Mouse (Mus musculus) liver, adult (tissue): ENCODE data around the gene Fkbpl.
A peak's percentile ranks its signal among the peaks of the same experiment; 100 is the strongest.

Experiments
- GATA4 ChIP-seq: IDR thresholded peaks from 2 replicates; pipeline ENCODE4 v1.6.1; 2014; ENCODE audit warnings: mild to moderate bottlenecking, low read length; ENCODE audit not compliant: insufficient replicate concordance

Gene Fkbpl

DNA sequence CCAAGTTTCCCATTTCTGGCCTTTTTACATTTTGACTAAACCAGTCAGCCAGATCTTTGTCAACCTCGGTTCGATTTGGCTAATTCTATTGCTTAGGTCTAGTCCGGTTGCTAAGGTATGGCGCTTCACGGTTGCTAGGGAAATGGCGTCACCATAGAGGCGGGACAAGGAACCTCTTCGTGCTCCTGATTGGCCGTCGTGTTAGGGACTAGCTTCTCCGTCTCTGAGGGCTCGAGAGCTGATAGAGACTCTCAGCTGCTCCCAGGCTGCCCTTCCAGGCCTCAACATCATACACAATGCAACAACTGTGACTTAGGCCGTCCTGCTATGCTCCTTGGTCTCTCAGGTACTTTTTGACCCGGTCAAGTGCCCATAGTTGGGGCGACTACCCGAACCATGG, at the start of gene Fkbpl:
Gene Fkbpl (plus strand): TSS at position 157 of the 400 bp plus-strand sequence.
- no peak for TF ChIP-seq GATA4

DNA sequence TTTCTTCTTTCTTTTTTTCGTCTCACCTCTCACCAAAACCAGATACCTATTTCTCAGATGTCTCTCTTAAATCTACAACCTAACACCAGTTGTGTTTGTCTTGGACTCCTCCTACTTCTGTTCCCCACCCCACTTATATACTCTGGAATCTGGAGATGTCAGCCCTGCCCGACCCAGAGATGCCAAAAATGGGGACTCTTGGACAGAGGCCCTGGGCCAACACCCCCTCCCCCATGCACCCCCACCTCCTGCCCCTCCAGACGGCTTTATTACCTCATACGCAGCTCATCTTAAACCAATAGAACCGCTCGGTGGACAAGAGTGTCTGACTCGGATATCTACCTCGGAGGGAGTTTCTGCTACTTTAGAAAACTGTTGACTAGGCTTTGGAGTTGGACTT, 48.5 kb upstream of the Fkbpl start:
- TF ChIP-seq GATA4 = no peak

DNA sequence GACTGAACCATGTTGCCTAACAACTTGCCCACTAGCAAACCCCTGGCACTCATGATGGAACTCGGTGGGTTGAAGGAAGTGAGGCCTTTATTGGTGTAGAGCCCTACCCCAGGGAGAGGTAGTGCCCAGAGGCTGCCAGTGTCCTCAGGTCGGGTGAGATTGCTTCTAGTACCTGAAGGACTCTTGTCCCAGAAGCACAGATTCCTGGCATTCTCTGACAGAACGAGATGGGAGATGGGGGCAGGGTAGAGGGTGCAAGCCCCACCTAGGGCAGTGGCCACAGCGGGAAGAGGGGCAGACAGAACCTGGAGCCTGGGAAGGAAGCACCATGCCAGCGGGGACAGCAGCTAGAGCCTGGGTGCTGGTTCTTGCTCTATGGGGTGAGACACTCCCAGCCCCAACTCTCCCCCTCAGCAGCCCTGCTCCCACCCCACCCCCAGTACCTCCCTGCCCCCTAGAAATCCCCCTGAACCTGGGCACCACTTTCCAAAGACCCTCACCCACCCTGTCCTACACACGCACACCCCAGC, 46.9 kb upstream of the Fkbpl start, which contains the start of gene Ager:
Gene Ager (plus strand): TSS at position 297 of the 530 bp plus-strand sequence.
- TF ChIP-seq GATA4 = no peak

DNA sequence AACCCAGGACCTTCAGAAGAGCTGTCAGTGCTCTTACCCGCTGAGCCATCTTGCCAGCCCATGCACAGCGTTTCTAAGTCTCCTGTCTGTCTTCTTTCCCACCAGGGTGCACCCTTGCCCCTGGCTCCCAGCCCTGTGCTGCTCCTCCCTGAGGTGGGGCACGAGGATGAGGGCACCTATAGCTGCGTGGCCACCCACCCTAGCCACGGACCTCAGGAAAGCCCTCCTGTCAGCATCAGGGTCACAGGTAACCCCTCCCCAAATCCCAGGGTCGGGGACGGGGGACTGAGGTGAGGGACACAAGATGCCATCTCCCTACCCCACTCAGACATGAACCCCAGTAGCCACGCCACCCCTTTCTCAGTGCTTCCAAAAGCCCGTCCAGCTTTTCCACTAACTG, 44.7 kb upstream of the Fkbpl start:
- TF ChIP-seq GATA4 = no peak

DNA sequence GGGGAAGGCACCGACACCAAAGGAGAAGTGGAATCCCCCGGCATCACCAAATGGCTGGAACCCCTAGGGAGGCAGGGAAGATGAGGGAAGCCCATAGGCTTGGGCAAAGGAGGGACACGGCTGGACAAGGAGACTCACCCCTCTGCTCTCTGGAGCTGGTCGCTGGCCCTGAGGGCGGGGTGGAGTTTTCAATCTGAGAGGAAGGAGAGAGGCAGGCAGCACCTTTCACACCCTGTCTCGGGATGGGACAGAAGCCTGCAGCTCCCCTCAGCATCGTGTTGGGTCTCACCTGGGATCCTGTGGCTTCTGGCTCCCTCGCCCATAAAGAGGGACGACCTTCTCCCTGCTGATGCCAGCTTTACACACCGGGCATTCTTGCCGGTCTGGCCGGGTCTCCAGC, 42.8 kb upstream of the Fkbpl start:
- no peak for TF ChIP-seq GATA4

DNA sequence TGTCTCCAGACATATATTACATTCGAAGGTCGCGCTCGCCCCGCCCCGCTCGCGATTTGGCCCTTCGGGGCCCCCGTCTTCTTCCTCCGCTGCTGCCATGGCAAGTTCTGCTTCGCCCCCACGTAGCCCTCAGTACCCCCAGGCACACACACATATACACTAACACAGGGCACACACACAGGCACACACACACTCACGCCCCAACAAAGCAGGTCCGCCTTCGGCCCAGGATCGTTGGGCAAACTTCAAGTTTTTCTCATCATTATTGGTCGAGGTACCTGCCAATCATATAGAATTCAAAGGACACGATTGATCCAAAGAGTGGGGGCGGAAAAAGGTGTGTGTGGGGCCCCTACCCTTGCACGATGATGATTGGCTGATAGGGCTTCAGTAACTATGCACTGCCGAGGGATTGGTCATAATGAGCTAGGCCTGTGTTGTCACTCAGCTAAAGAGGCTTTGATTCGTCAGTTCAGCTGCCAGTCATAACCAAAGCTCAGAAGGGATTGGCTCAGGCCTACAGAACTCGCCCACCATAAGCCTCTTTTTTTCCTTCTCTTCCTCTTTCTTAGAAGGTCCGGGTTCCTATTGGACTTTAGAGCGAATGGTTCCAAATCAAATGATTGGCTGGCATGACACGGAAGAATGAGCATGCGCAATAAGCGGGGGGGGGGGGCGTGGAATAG, 41.0 kb upstream of the Fkbpl start, which contains the start of gene Rnf5:
Gene Rnf5 (minus strand): TSS at position 316 of the 686 bp plus-strand sequence.
- no peak for TF ChIP-seq GATA4

DNA sequence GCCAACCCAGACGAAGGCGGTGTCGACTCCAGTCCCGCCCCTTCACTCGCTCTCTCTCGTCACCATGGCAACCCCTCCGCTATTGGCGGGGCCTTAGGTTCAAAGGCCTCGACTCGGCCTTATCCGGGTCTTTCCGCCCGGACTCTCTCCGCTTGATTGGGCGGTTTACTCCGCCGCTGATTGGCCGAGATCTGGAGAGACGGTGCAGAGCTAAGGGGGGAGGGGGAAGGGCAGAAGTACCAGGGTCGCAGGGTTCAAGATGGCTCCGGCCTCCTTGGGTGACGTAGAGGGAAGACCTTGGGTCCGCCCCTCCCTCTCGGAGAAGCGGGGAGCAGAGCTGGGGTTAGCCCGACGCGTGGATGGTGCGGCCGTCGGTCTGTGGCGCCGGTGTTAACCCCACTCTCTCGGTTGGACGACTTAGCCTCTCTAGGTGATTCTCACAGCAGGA, 40.5 kb upstream of the Fkbpl start, which contains the start of gene Agpat1:
Gene Agpat1 (plus strand): TSS at position 202 of the 448 bp plus-strand sequence.
- peak; percentile 50; the same call in 1 of the 2 replicates for TF ChIP-seq GATA4

DNA sequence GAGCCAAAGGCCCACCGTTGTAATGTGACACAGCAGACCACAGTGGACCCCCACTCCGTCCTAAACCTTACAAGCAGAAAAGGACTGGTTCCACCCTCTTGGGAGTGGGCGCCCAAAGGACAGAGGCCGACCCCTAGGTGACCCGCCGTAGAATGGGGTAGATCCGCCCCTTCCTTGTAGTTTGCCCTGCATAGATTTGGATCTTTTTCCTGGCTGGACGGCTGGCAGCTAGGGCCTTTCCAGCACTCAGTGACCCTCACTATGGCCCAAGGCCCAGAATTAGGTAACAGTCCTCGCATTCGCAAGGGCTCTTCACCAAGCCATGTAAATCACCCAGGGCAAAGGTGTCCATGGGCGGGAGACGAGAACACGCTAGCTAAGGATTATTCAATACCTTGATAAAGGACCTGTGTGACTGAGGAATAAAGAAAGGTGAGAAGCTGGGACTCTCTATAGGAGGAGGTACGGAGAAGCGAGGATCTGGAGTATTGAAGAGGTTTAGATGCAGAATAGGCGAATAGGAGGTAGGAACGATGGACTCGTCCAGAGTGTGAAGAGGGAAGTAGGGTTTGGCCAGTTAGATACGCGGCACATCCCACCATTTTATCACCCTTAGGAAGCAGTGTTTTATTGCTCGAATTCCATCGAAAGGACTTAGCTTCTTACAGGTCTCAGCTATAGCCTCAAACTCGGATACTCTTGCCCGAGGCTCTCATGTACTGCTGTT, 39.9 kb upstream of the Fkbpl start:
- no peak for TF ChIP-seq GATA4

DNA sequence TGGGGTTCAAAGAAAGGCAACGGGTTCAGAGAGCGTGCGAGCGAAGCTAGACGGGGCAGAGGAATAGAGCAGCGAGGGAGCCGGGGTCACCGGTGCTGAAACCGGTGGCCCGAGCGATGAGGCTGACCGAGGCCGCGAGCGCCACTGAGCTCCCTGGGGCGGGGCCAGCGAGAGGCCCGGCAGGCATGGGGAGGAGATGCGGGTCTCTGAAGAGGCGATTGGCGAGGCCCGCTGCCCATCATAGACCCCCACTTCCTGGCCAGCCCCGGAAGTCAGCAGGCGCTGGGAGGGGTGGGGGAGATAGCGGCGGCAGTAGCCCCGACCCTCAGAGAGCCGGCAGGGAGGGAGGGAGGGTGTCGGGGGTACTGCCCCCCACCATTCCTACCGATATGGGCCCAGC, 39.0 kb upstream of the Fkbpl start:
- TF ChIP-seq GATA4 = peak; percentile 90; the same call in 1 of the 2 replicates

DNA sequence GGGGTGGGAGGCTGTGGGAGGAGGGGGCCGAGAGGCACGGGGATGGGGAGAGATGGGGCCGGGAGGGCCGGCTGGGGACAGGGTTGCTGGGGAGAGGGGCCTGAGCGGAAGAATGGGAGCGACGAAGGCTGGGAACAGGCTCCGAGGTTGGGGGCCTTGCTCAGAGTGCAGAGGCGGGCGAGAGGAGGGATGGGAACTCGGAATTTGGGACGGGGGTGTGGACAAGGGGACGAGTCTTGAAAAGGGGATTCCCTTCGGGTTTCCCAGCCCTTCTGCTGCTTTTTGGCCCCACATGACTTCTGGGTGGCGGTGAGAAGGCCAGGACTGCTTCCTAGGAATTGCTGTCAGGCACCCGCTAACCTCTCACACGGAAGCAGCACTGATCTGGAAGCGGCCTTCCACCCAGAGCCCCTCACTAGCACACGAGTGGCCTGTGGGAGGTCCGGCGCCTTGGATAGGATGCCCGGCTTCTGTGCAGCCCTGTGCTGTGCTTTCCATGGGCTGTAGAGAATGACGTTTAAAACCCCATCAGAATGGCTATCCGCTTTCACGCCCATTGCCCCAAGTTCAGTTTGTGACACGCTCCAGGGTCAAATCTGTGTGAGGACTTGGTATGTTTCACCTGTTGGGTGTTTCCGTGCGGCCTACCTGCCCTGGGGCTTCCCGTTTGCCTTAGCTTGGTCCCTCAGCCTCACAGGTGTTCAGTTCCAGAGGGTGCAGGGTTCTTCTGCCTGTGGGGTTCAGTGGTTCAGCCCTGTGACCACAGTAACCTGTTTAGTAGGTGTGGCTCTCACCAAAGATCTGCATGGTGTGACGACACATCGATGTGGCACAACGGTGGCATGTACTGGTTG, 38.2 kb upstream of the Fkbpl start:
- no peak for TF ChIP-seq GATA4

DNA sequence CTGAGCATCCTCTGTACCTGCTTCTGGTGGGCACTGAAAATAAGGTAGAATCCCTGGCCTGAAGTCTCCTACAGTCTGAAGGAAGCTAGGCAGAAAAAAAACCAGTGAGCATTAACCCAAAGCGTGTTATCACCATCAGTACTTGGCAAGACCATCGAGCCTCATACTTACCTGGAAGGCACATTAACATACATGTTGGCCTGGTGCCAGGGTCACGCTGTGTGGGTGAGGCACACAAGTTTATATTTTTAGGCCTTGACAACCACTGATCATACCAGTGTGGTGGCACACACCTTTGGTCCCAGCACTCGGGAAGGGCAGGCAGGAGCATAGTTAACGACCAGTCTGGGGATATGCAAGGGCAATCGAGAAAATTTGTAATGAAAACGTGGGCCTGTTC, 36.6 kb upstream of the Fkbpl start:
- no peak for TF ChIP-seq GATA4

DNA sequence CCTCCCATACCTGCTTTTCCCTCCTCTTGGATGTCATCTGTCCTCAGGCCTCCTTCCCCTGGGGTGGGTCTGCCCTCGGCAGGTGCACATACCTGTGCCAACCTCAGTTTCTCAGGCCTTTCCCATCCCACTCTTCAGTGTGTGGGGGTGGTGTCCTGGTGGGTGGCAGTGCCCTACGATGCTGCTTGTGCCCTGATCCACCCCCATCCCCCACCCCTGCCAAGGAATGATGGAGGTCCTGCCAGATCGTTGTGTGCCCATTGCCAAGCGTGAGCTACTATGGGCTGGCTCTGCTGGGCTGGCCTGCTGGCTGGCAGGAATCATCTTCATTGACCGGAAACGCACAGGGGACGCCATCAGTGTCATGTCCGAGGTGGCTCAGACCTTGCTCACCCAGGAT, 33.5 kb upstream of the Fkbpl start:
- TF ChIP-seq GATA4 = no peak

DNA sequence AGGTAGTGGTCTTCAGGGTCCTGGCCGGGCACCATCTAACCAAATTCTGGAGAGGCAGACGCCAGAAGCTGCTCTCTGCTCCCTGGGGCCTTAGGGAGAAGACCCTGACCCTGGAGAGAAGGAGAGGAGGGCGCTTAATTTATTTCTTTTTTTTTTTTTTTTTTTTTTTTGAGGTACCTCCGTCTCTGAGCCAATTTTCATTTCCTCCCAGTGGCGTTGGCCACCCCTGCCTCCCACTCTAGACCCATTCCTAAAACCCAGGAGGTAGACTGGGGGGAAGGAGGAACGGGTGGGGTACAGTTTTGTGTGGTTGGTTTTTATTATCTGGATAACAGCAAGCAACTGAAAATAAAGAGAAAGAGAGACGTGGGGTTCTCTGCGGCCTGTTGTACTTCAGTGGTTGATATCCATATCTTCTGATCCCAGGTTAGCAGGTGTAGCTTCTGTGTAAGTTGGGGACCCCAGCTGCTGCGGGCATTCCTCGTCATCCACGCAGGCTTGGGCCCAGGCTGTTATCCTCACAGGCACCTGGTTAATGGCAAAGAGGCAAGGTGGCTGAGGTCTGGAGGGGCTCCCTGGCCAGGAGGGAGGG, 31.4 kb upstream of the Fkbpl start:
- TF ChIP-seq GATA4 = no peak

DNA sequence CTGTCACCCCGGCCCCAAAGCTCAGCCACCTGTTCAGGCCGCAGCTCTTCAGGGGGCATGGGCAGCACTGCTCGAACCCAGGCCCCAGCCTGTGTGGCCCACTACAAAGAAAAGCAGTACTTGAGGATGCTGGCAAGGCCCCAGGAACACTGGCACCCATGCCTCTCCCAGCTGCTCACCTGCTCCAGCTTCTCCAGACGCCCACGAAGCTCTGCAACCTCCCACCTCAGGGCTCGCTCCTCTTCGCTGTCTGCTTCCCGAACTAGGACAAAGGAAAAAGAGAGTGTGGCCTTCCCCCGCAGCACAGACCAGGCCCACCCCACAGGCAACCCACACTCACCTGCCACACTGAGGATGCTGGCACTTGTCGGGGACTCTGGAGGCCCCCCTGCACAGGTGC, 30.7 kb upstream of the Fkbpl start:
- no peak for TF ChIP-seq GATA4

DNA sequence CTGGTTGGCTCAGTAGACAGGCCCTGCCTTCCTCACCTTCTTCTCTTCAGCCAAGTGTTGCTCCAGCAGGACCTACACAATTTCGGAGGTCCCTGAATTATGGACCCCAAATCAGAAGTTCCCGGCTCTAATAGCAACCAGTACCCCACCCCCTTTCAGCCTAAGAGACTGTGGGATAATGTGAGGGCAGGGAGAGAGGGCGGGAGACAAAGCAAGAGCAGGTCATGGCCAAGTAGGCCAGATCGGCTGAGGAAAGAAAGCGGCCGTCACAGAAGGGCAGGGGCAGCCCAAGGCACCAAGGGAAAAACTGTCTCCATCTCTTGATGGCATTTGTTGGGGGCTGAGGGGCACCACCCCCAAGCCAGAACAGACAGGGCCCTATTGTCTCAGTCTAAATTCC, 28.7 kb upstream of the Fkbpl start, which contains the start of gene Egfl8:
Gene Egfl8 (minus strand): TSS at position 101 of the 400 bp plus-strand sequence.
- no peak for TF ChIP-seq GATA4
